Mouse (Mus musculus): ENCODE measurements around the gene Gm20388.
A peak's percentile ranks its signal among the peaks of the same experiment; 100 is the strongest.
"Not testable (repeated sequence)": the region's sequence is repeated elsewhere in the genome, so short reads cannot be mapped to it uniquely, and the experiment has no call there.

Gm20388 gene

DNA sequence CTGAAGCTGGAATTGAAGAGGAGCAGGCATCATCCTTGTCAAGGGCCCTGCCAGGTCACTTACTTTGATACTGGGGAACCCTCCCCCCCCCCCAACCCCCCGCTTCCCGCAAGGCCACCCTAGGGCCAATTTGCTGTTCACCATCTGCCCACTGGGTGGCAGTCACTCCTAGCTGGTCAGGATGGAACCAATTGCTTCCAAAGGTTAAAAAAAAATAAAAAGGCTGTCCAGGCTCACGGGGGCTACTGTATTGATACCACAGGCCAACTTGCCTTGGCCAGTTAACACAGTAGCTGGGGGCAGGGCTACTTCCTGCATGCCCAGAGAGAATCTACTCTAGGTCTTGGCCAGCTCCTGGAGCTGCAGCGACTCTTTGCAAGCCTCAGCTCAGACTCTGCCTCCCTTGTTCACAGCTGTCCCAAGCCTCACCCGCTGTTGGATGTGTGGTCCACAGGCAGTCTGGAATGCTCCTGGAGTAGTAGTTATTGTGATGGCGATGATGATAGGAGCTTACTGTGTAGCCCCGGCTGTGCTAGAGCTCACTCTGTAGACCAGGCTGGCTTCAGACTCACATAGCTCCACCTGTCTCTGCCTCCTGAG is 2707.4 kb downstream of the Gm20388 start:
- peak in 1 of 2 experiments; percentile 76 for DNase-seq (ENCODE audit: low spot score in 2 of 2)

DNA sequence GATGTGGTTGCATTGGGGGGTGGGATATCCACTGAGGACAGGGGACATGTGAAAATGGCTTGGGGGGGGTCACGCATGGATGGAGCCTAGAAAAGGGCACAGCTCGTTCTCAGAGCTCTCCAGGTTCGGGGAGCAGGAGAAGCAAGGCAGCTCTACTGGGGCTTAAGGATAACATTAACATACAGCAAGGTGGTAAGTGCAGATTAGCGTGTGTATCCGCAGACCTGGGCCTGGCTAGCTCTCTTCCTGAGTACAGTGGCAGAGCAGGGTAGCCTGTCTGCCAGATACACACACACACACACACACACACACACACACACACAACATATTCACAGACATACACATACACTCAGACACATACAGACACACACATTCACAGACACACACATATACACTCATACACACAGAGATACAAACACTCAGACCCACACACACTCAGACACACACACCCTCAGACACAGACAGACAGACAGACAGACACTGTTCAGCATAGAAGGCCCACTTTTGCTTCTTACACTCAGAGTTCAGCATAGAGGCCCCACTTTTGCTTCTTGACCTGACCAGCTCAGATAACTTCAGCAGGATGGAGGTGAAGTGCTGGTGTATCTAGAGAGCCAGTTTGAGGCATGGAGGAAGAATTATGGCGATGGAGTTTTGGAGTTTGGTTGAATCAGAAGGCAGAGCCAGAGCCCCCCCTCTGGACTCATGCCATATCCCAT is 2708.2 kb downstream of the Gm20388 start:
- no peak for DNase-seq (ENCODE audit: low spot score in 2 of 2)

DNA sequence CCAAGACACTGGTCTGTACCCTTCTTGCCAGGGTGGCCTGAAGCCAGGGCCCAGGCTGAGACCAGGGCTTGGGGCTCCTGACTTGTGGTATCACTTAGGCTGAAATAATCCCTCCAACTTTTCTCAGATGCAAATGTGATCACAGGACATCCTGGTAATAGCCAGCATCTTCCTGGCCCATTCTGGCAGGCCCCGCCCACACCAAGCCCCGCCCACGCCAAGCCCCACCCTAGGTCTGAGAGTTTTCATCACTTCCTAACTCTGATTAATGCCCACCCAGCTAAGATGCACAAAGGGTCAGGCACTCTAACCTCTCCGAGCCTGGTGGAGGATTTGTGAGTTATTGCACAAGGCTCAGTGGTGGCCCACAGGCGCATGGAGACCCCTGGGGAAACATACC is 2709.8 kb downstream of the Gm20388 start:
- no peak for DNase-seq (ENCODE audit: low spot score in 2 of 2)

DNA sequence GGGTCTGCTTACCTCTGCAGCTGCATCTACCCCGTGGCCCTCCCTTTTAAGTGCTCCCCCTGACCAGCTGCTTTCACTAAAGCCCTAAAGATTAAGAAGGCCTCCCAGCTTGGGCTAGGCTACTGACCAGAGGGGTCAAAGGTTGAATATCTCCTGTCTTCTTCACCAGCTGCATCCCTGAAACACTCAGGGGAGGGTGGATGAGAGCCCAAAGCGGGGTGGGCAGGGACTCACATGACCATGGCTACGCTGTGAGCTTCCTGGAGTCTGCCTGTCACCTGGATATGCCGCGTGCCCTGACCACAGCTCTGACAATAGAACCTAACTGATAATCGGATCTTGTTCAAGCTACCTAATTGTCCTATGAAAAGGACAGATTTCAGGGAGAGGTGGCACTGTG is 2712.1 kb downstream of the Gm20388 start, which contains the start of gene Pabpn1l:
Pabpn1l (minus strand) TSS at position 13 of the 400 bp plus-strand sequence.
- DNase-seq (ENCODE audit: low spot score in 2 of 2) = no peak

DNA sequence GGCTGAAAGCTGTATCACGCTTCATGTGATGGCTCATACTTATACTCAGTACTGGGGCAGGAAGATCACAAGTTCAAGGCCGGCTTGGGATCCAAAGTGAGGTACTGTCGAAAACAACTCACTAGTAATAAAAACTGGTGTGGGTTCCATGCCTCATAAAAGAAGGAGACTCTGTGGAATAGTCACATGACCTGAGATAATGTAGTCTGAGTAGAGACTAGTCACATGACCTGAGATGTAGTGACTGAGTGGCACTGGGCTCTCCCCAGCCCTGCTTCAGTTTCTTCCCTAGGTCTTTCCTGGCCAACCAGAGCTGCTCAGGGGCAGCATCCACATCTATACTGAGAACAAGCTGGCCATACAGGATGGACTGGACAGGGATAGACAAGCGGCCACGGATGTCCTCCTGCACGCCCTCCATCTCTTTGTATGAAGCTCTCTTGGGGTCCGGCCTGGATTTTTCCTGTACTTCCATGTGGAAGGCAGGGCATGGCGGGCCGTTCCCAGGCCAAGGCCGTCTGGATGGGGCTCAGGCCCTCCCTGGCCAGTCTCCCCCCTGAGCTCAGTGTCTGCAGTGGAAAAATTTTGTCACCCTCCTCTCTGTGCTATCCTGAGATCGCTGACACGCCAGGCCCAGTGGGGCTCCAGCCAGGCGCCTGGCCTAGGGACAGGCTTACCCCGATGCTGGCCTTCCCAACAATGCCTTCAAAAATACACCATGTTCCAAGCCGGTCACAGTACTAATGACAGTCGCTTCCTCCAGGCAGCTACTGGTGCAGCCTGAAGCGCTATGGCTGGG is 2713.4 kb downstream of the Gm20388 start:
- no peak for DNase-seq (ENCODE audit: low spot score in 2 of 2)

DNA sequence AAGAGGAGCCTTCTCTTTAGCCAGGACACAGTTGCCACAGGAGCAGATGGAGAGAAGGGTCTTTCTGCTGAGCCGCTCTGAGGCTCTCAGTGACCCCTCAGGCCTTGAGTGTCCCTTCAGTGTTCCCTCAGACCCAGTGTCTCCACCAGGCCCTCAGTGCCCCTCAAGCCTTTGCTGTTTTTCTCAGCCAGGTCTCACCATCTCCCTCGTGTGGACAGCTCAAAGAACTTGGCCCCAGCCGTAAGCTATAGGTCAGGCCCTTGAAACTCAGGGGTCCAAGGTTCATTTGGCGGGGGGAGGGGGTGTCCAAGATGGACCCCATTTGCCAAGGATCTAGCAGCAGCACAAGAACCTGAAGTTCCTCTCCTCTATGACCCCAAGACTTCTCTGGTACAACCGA is 2714.0 kb downstream of the Gm20388 start:
- DNase-seq (ENCODE audit: low spot score in 2 of 2) = no peak

DNA sequence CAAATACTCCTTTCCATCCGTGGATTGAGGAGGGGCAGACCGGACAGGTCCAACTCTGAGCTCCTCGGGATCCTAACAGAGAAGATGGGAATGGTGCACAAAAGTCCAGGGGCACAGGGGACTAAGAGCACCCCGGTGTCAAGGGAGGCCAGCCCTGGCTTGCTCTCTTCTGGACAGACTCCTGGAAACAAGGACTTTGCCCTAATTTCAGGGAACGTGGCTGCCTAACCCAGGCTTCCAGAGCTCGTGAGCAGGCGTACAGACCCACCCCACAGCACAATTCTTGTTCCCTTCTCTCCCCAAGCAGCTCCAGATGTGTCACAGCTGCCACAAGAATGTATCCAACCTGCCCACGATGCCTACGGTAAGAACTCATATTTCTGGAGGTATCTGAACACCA is 2715.2 kb downstream of the Gm20388 start:
- DNase-seq (ENCODE audit: low spot score in 2 of 2) = no peak

DNA sequence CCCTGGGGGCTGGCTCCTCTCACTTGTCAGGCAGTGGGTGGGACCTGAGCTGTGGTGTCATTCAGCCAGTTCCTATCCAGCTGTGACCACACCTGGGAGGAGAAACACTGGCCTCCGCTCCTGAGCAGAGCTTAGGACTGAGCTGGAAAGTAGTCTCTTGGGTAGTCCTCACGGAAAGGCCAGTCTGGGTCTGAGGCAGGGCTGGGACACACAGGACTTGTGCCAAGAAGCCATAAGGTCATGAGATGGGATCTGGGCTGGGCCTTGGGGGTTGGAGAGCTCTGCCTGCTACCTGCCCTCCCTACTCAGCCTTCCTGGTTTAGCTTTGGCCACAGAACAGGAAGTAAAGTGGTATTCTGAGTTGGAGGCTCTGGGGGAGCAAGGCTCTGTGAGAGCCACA is 2716.3 kb downstream of the Gm20388 start:
- DNase-seq (ENCODE audit: low spot score in 2 of 2) = no peak

DNA sequence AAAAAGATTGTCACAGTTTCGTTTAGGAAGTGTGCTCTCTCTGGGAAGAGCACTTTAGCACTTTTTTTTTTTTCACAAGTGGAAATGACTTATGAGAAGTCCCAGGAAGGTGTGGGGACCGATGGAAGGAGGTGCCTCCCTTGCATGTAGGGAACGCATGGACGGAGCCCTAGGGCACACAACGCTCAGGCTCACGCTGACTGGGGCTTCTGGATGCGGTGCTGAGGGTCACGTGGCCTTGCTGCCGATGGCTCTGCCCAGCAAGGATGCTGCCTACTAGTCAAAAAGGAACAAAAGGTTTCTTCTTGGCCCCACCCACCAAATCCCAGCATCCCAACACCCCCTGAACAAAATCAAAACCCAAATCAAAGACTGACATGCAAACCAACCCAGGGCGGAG is 2718.7 kb downstream of the Gm20388 start:
- DNase-seq (ENCODE audit: low spot score in 2 of 2) = no peak

DNA sequence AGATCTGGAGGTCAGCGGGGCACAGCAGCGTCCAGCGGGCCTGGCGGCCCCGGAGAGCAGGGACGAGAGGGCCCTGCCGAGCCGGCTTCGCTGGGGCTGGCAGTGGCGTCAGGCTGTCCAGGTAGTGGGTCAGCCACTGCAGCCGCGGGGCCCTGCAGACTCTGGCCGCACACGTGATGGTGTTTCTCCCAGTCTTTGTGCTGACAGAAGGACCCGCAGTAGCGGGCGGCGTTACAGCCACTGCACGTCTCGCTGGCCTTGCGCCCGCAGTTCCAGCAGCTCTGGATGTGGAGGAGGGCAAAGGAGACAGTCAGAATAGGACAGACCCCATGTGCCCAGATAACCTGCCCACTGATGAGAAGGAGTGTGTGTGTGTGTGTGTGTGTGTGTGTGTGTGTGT is 2720.1 kb downstream of the Gm20388 start:
- DNase-seq (ENCODE audit: low spot score in 2 of 2) = no peak

DNA sequence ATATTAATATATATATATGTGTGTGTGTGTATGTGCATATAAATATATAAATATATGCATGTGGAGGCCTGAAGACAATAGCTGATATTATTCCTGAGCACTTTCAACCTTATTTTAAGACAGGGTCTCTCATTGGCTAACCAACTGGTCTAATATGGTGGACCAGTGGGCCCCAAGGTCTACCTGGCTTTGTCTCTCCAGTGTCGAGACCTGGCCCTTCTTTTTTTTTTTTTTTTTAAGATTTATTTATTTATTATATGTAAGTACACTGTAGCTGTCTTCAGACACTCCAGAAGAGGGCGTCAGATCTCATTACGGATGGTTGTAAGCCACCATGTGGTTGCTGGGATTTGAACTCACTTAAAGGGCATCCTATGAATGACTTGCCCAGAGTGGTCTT is 2721.5 kb downstream of the Gm20388 start:
- not testable (repeated sequence) for DNase-seq (ENCODE audit: low spot score in 2 of 2)

DNA sequence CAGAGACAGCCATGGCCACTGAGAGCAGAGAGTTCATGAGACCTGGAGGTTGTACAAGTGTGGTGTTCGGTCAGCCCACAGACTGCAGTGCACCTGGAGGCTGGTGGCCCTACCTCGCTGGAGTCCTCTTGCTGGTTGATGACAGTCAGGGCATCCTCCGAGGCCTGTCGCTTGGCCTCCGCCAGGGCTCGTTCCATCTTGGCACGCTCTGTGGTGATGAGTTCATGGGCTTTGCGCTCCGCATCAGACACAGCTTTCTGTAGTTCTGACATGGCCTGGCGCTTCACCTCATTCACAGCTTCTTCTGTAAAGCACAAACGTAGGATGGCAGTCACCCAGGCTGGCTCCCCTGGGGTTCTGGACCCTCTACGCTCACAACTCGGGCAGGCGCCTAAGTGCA is 2722.6 kb downstream of the Gm20388 start:
- DNase-seq (ENCODE audit: low spot score in 2 of 2) = no peak

DNA sequence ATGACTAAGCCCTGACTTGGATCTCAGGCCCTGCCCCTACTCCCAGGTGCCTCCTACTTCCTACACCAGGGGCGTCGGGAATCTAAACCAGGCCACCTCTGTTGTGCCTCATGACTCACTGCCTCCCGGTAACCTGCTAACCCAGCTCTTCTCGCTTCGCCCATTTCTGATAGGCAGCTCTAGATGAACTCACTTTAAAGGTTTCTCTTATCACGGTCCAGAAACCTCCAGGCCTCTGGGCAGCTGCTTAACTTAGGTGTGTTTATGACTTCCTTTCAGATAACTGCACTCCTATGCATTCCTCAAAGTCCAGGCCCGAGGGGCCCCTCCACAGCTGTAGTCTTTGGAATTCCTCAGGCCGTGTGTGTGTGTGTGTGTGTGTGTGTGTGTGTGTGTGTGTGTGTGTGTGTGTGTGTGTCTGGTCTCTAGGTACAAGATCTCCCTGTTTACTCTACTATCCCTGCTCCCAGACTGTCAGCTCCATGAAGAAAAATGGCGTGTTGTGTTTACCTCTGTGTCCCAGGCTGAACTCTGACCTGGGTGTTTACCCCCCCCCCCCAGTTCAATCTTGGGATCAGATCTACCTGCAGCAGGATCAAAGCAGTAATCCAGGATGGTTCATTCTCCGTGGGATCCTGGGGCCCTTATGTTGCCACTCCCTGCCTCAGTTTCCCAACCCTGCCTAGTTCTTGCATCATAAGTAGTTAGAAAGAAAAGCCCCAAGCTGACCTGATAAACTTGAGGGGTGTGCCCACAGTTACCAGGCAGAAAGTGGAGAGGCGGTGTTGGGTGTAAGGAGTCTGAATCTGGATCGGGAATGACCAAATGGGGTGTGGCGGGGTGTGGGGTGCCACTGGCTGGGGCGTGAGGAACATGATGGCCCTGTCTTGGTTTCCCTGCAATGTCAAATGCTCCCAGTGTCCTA is 2725.5 kb downstream of the Gm20388 start:
- DNase-seq (ENCODE audit: low spot score in 2 of 2) = no peak

DNA sequence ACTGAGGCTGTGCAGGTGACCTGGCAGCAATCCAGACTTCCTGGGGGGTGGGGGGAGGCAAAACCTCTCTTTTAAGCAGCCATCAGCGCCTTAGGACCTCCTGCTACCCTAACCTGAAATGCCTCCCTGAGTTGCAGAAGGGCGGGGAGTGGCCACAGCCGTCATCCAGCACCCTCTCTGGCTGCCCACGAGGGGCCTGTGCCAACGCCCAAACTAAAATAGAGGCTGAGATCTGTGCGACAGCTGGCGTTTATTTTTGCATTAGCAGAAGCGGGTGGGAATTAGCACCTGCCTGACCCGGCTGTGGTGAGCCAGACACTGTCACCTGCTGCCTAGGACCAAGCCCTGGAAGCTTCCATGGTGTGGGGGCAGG is 2726.1 kb downstream of the Gm20388 start:
- DNase-seq (ENCODE audit: low spot score in 2 of 2) = peak in 1 of 2 experiments; percentile 46

DNA sequence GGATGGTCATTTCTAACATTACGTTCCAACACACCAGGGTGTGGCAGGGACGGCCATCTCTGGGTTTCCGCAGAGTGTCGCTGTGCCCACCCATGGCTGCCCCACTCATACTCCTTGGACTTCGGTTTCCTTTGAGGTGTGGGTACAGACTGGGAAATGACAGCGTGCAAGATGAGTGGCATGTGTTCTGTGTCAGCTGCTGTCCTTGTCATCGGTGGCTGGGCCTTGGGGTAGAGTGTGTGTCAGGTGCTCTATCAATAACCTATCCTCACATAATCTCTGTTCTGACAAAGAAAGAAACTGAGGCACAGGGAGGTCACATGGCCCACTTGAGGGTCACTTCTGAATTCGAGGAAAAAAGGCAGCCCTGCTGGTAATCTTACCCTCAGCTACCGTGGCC is 2726.6 kb downstream of the Gm20388 start:
- DNase-seq (ENCODE audit: low spot score in 2 of 2) = no peak

DNA sequence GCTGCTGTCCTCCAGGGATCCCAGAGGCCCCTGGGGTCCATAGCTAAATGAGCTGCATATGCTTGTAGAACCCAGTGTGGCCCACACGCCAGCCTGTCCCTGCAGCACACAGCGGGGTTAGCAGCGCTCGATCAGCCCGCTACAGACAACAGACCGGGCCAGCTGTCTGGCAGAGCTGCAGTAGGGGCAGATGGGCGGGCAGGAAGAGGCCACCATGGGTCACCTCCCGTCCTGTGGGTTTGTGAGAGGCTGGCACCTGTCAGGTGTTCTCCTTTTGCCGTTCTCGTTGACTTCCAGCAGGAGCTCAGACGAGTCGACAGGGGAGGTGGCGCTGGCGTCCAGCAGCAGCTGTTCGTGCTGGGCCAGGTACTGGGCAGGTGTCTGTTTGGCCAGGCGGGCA is 2728.0 kb downstream of the Gm20388 start:
- no peak for DNase-seq (ENCODE audit: low spot score in 2 of 2)

DNA sequence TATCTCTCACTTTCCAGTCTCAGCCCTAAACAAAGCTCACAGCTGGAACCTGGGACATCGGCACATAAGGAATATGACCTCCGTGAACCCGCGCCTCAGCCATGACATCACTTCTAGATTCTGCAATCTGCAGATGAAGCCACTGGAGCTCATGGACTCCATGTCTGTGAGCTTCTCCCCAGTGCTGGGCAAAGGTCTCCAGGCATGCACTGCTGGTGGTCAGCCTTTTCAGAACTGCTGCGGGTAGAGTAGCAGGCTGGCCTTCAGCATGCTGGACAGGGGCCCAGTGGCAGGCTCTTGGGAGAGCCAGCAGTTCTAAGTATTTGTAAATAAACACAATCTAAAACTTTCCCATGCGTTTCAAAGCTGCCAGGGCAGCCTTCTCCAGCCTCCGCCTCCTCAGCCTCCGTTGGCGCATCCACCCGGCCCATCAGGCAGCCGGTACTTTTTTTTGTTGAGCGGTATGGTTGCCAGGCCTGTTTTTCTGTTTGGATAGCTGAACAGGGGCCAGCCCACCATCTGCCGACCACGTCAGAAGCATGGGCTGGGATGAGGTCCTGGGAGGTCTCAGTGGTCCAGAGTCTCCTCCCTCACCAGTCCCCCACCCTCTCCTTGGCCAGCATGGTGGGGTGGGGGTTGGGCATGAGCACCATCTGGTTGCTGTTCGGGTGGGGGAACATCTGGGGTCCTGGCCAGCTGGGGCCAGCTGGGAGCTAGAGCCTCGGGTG is 2729.0 kb downstream of the Gm20388 start:
- DNase-seq (ENCODE audit: low spot score in 2 of 2) = peak in 1 of 2 experiments; percentile 40

DNA sequence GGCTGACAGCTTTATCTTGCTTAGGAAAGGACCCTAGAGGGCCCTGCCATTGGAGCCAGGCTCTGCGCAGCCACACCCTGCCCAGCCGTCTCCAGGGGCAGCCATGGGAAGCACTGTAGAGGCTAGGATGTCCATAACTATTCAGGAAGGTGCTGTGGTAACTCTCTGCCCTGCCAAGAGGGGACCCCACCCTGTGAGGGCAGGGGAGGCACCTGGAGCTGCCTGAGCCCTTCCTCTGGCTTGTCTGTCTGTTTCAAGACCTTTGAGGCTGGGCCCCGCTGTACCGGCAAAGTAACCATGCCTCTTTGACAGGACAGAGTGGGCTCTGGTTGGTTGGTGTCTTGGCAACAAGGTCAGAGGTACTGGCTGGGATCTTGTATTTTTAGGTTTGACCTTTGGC is 2730.2 kb downstream of the Gm20388 start:
- no peak for DNase-seq (ENCODE audit: low spot score in 2 of 2)

DNA sequence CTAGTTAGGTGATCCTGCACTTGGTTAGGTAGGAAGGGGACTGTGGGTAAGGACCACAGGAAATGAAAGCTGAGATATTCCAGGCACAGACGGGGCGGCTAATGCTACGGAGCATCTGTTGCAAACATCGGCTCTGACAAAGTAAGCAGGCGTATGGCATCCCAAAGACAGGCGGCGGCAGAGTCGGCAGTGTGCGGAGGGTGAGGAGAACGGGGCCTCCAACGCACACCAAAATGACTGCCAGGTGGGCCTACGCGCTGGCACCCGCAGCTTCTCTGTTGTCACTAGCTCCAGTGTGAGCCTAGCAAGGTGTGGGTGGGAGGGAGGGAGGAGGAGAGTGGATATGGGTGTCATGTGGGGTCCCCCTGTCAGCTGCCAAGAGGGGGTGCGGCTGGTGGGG is 2730.8 kb downstream of the Gm20388 start:
- peak; percentile 54 to 83 for DNase-seq (ENCODE audit: low spot score in 2 of 2)

DNA sequence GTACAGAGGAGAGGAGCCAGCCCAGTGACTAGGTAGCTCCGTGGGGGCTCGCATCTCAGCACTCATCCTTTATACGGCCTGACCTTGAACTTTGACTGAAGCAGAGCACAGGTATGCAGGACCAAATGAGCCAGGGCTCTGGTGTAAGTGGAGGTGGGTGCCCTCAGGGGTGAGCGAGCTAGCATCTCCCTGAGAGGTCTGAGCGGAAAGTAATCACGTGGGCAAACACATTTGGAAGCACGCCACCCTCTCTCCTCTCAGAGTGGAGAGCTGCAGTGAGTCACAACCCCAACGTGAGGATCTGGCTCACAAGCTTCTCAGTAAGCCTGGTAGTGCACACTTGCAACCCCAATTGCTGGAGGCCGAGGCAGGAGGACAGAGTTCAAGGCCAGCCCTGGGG is 2731.4 kb downstream of the Gm20388 start:
- peak; percentile 50 to 70 for DNase-seq (ENCODE audit: low spot score in 2 of 2)

Measured in left cerebral cortex, adult 9 months (tissue).